Mouse (Mus musculus): Measurements from ENCODE around the gene Tnik. TPM values are rescaled to one million over a fixed set of nuclear protein-coding genes. Genes with fewer than 3 reads are reported as not detected.
A peak's percentile ranks its signal among the peaks of the same experiment; 100 is the strongest.

Tnik gene
- total RNA-seq, 1 experiment from 2014 or later: 25.3 TPM

GRCm38 (mm10) chr3:28408859-28409459 is 145.9 kb downstream of the Tnik start:
- DNase-seq: peak; percentile 30

- no peak for DNase-seq
Measured at GRCm38 (mm10) chr3:28410269-28410668, 147.3 kb downstream of the Tnik start.

GRCm38 (mm10) chr3:28415986-28416385 is 153.0 kb downstream of the Tnik start:
- DNase-seq: no peak

- DNase-seq: no peak
Measured at GRCm38 (mm10) chr3:28417091-28417715, 154.2 kb downstream of the Tnik start.

DNA sequence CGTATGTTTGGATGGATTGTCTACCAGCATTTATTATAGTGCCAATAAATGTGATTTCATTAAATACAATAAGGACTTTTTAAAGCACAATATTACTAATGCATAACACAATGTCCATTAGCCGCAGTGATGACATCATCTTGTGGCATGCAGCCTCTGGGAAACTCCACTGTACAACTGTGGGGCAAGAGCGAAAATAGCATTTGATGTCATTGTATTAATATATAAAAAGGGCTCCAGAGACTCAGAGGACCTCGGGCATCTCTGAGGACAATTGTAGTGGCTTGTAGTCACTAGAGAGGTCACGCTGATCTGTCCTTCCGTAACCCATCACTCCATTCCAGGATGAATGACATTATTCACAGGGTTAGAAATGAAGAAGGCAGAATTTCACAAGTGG is 157.2 kb downstream of the Tnik start:
- no peak for DNase-seq

DNA sequence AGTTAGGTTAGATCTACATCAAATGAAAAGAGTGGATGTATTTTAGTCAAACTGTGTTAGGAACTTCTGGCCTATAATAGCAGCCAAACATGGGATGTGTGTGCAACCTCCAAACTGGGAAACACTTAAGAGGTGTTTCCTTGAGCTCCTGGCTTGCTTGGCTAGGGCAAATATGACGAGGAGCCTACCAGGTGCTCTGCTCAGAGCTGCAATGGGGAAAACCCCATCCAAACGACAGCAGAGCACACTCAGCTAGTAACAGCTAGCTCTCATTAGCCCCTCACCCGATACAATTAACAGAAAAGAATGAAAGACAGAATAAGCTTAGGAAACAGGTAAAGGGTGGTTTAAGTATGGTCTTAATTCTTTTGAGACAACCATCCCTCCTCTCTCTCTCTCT is 157.7 kb downstream of the Tnik start:
- no peak for DNase-seq

- DNase-seq: no peak
Measured at GRCm38 (mm10) chr3:28421798-28422197, 158.8 kb downstream of the Tnik start.

DNA sequence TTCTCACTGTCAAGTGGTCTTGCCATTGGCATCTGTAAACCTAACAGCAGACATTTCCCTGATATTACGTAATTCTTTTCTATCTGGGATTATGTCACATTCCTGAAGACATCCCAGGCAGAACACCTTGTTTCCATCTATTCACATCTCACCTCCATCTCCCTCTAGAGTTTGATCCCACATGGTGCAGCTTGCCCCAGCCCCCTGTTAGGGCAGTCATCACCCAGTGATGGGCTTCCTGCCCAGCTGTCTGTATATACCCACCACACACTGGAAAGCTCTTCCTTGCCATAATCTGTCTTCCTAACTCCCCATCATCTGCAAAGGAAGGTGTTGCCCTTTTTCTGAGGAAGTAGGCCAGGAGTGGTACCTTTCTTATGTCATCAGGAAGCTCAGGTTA is 159.2 kb downstream of the Tnik start:
- no peak for DNase-seq

DNA sequence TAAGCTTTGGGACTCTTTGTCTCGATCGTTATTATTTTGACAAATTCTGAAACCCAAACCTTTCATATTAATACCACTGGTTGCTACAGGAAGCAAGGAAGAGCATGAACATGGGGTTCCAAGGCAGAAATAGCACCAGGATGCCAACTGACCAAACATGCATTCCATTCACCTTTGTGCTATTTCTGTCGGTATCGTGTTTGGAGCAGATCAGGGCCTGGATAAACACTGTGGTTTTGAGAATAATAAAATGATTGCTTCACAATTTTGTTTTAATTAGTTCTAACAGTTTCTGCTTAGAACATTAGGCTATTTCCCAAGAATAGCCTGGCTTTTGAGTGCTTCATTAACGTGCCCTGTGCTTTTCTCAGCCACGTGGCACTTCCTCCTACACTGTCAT is 162.9 kb downstream of the Tnik start:
- DNase-seq: no peak

DNA sequence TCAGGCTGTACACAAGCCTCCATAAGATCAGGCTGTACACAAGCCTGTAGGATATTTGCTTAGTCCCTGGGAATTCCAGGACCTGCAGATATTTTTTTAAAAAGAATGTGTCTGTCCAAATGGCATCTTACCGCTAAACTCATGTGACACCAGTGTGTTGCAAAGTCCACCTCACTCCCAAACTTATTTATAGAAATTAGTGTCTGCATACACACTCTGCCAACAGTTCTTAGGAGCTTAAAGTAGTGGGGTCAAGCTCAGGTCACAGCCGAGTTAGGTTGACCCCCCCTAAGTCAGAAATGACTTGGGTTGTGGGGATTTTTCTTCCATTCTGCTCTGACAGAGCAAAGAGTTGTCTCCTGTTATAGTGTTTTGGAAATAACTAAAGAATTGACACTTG is 168.4 kb downstream of the Tnik start:
- DNase-seq: no peak

- DNase-seq: no peak
Measured at GRCm38 (mm10) chr3:28432321-28432720, 169.3 kb downstream of the Tnik start.

DNA sequence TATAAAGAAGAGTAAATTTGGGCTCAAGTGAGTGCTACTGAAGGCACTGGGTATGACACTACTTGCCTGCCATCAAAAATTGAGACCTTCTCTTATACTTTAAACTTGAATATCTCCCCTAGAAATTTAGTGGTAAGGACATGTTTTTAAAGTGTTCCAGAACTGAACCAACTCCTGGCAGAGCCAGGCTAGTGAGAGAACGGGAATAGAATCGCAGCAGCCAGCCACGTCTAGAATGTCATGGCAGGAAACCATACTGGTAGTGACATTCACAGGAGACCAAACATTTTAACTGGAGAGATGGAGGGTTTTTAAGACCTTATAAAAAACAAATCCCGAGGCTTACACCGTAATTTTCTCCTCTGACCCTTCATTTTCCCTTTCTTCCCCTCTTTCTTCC is 172.5 kb downstream of the Tnik start:
- DNase-seq: no peak

DNA sequence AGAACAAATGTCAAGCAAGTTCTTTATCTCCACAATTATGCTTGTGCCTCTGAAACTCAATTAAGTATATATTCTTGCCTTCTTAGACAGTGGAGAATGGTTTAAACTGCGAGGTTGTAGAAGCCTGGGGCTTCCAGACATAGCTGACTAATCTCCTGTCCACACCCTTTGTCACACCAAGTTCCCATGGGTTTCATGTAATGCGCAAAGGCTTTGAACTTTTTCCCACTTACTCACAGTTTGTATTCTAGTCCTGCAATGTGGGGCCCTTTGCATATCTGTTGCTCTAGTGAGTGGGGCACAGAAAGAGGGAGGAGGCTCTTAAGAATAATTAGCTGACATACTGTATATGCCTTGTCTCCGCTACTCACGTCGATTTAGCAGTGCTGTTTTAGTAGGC is 174.4 kb downstream of the Tnik start:
- DNase-seq: no peak

DNA sequence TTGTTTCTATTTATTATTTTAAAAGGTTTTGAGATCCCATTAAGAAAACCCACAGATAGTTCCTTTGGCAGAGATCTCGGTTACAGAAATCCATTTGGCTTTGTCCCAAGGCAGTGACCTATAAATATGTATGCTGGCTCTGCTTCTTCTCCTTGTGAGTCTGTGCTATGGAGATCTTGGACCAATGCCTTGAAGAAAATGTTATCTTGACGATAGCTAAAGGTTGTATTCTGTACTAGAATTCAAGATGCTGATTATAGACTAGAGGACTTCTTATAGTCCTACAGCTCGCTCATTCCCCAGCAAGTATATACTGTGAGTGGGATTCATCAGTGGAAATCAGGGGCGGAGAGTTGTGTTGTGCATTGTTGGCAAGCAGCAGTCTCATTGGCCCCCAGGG is 178.5 kb downstream of the Tnik start:
- no peak for DNase-seq

DNA sequence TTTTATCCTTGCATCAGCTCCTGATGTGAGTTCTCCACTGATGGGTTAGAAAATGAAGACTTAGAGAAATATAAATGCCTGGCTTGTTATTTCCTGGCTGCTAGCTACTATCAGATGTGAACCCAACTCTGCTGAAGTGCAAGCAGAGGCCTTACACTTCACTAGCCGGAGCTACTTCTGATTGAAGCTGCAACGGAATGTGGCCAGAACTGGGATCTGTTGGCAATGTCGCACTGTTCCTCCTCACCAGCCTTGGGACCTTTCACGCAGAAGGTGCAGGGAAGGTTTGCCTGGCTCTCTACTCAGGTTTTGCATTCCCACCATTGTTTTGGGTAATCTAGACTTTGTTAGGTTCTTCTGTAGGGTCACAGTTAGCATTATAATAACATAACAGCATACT is 179.1 kb downstream of the Tnik start:
- DNase-seq: no peak

DNA sequence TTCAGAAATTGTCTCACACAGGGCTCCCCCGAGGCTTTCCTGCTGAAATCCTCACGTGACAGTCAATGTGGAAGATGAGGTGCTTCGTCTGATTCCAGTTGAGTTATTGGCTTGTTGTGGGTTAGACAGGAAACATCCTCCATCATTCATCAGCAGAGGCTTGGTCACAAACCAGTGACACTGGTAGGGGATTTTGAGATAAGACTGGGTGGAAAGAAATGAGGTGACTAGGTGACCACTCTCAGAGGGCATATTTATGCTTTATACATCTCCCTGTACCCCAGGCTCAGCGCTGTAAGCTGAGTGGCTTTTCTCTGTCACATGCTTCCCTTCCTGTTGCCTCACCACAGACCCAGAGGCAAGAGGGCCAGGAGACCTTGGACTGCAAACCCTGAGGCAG is 184.9 kb downstream of the Tnik start:
- no peak for DNase-seq

DNA sequence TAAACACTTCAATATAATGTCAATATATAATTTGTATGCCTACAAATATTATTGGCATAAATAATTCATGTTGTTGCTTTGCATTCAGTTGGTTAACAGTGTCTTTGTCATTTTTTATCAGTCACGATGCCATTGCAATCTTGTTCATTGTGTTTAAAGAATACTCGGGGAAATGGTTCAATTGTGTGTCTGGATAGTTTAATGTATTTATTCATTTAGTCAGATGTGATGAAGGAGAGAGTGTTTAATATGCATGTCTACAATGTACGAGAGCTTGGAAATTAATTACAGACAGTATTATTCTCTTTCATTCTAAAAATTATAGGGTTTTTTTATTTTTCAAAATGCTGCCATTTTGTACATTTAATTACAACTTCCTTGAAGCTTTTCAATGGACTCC is 190.4 kb downstream of the Tnik start:
- DNase-seq: no peak

- no peak for DNase-seq
Measured at GRCm38 (mm10) chr3:28456842-28457241, 193.8 kb downstream of the Tnik start.

- DNase-seq: no peak
Measured at GRCm38 (mm10) chr3:28457517-28457916, 194.5 kb downstream of the Tnik start.

- DNase-seq: no peak
Measured at GRCm38 (mm10) chr3:28466688-28467087, 203.7 kb downstream of the Tnik start.

DNA sequence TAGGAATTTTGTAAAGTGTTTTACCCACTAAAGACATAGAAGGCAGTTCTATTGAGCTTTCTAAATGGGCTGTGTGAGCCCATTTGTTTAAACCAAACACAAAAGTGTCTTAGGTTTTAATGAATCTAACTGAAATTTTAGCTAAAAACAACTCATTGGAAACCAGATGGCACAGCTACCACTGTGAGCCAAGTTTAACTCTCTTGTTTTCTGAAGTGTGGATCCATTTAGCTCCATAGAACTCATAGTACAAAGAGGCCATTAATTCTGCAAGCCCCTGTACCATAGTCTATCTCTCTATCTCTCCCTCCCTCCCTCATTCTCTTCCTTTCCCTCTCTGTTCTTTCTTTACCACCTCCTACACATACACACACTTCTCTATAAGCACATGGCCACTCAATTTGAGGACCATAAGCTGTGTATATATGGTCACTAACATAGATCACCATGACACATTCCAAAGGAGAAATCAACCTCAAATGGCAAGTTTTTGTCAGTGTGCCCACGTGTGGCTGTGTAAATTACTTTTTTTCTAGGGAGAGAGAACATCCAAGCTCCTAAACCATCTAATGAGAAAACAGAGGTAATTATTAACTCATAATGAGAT is 204.2 kb downstream of the Tnik start:
- DNase-seq: no peak

- no peak for DNase-seq
Measured at GRCm38 (mm10) chr3:28467871-28468285, 204.9 kb downstream of the Tnik start.

DNA sequence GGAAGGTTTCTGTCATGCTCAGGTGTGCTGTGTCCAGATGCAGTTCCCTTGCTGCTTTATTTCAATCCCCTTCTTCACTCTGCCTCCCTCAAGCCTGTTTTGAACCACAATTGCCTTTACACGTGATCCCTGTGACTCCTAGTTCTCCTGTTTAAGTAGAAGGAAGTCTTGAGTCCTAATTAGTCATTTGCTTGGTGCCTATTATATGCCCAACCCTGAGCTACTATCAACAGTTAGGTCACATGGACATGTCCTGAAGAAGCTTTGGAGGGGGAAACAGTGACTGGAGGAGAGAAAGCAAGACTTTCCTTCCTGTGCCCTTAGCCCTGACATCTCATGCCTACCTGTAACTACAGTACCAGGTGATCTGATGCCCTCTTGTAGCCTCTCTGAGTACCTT is 210.4 kb downstream of the Tnik start:
- no peak for DNase-seq

DNA sequence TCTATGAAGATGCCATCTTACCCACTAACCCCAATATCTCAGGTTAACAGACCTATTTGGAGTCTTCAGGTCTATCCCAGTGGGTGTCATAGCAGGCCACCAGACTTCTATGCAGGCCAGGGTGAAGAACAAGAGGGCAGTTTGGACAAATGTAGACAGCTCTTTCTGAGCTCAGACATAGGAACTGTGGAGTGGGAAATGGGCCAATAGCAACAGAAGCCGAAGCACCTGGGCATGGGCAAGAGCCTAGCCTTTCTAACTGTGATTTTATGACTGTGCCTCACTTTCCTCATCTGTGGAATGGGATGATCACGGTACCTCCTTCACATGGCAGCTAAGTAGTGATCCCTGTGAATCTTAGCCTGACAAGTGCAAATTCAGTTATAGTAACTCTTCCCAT is 214.4 kb downstream of the Tnik start:
- no peak for DNase-seq
